Mouse (Mus musculus) intestine, embryonic 16.5 days (tissue): ENCODE data around the gene 5730455P16Rik. TPM values are rescaled to one million over a fixed set of nuclear protein-coding genes. Genes with fewer than 3 reads are reported as not detected.

ENCODE experiments used
- ATAC-seq: fragments of 200-750 bp; cut with Nextera tagmentation; 2 replicates; pipeline ENCODE4 v1.8.0; 2017; ENCODE audit warnings: moderate TSS enrichment, moderate library complexity
- H3K27ac ChIP-seq: fragments of 300-500 bp; sonication (generic); 2 replicates; pipeline ENCODE4 v1.5.1; 2014; ENCODE audit warnings: mild to moderate bottlenecking, low read length
- H3K27me3 ChIP-seq: fragments of 300-500 bp; sonication (generic); replicated peaks from 2 replicates; pipeline ENCODE4 v1.6.1; 2014; ENCODE audit warnings: low read length, control low read depth, mixed read lengths; ENCODE audit not compliant: control insufficient read depth, insufficient read depth
- H3K36me3 ChIP-seq: fragments of 300-500 bp; sonication (generic); 2 replicates; pipeline ENCODE4 v1.6.1; 2014; ENCODE audit warnings: low read length, control low read depth; ENCODE audit not compliant: control insufficient read depth, insufficient read depth
- H3K4me1 ChIP-seq: fragments of 300-500 bp; sonication (generic); 2 replicates; pipeline ENCODE4 v1.6.1; 2014; ENCODE audit warnings: low read length, control low read depth, mixed read lengths; ENCODE audit not compliant: control insufficient read depth, insufficient read depth
- H3K4me2 ChIP-seq: fragments of 300-500 bp; sonication (generic); 2 replicates; pipeline ENCODE4 v1.6.1; 2014; ENCODE audit warnings: low read depth, low read length, control low read depth
- H3K4me3 ChIP-seq: fragments of 300-500 bp; sonication (generic); 2 replicates; pipeline ENCODE4 v1.5.1; 2014; ENCODE audit warnings: mild to moderate bottlenecking, low read length
- H3K9ac ChIP-seq: fragments of 300-500 bp; sonication (generic); 2 replicates; pipeline ENCODE4 v1.6.1; 2014; ENCODE audit warnings: low read depth, low read length
- H3K9me3 ChIP-seq: fragments of 300-500 bp; sonication (generic); 2 replicates; pipeline ENCODE4 v1.6.1; 2016; ENCODE audit warnings: low read length, control low read depth; ENCODE audit not compliant: control insufficient read depth
- WGBS: fragments of 180-500 bp; shearing (Covaris S2); extraction: QIAGEN DNeasy Blood & Tissue Kit; methylation state at CpG from one replicate; pipeline ENCODE4 v1.1.7; 2014; 5-methylcytosine and 5-hydroxymethylcytosine counted together
- polyA plus RNA-seq: library from polyadenylated mRNA; unstranded; fragments of >200 nt; fragmentation: Nextera tagmentation; extraction: Ambion mirVana; gene quantifications from 2 replicates; pipeline ENCODE4 v1.2.1, GENCODE M21; 2015

The 5730455P16Rik gene
- polyA plus RNA-seq, 1 experiment from 2014 or later: 14.9 TPM

- 3% methylated on average over 6 of the region's 6 CpGs for WGBS
- Histone ChIP-seq H3K9ac (no peak overlapping the region), H3K4me3 (no peak overlapping the region), H3K36me3 (no peaks in the 10 kb centered on the region), H3K9me3 (no peaks in the 10 kb centered on the region), H3K27ac (no peak overlapping the region), H3K4me1 (no peaks in the 10 kb centered on the region), H3K27me3 (no peaks in the 10 kb centered on the region), H3K4me2 (no peak overlapping the region)
- ATAC-seq: no peak
These were observed 65.3 kb downstream of the 5730455P16Rik start for GRCm38 (mm10) chr11:80312565-80312964.

GRCm38 (mm10) chr11:80312049-80312448 is 65.8 kb downstream of the 5730455P16Rik start:
- Histone ChIP-seq H3K27me3 (no peaks in the 10 kb centered on the region), H3K4me2 (no peak overlapping the region), H3K36me3 (no peaks in the 10 kb centered on the region), H3K4me1 (no peaks in the 10 kb centered on the region), H3K9ac (no peak overlapping the region), H3K4me3 (no peak overlapping the region), H3K27ac (no peak overlapping the region), H3K9me3 (no peaks in the 10 kb centered on the region)
- 38% methylated on average over 2 of the region's 2 CpGs for WGBS
- no peak for ATAC-seq

- no peaks in the 10 kb centered on the region for H3K9me3 ChIP-seq
- H3K4me2 ChIP-seq: no peak overlapping the region
- no peak overlapping the region for H3K27ac ChIP-seq
- no peaks in the 10 kb centered on the region for H3K36me3 ChIP-seq
- WGBS: 48% methylated on average over 4 of the region's 4 CpGs
- H3K9ac ChIP-seq: no peak overlapping the region
- ATAC-seq: no peak
- H3K4me1 ChIP-seq: no peaks in the 10 kb centered on the region
- no peaks in the 10 kb centered on the region for H3K27me3 ChIP-seq
- H3K4me3 ChIP-seq: no peak overlapping the region
These were observed 66.6 kb downstream of the 5730455P16Rik start for GRCm38 (mm10) chr11:80311271-80311670.

Other genes with a start within 250 kb of the 5730455P16Rik start
- gene Tefm, start 235.9 kb downstream of the 5730455P16Rik start, polyA plus RNA-seq: 28.8 and 33.1 TPM in 2 replicates
- gene Adap2, start 223.9 kb downstream of the 5730455P16Rik start, polyA plus RNA-seq: 4.9 and 5.1 TPM in 2 replicates
- 11.7 and 11.8 TPM in 2 replicates for gene Rnf135, start 194.2 kb downstream of the 5730455P16Rik start, polyA plus RNA-seq
- gene Rhot1, start 169.0 kb downstream of the 5730455P16Rik start, polyA plus RNA-seq: 36.8 and 38.0 TPM in 2 replicates
- gene Rhbdl3, start 77.1 kb downstream of the 5730455P16Rik start, polyA plus RNA-seq: 2.0 and 2.1 TPM in 2 replicates
- gene Zfp207, start 5.2 kb upstream of the 5730455P16Rik start, polyA plus RNA-seq: 170 and 172 TPM in 2 replicates
- gene Psmd11, start 50.6 kb upstream of the 5730455P16Rik start, polyA plus RNA-seq: 259 and 281 TPM in 2 replicates
- gene Cdk5r1, start 99.0 kb upstream of the 5730455P16Rik start, polyA plus RNA-seq: 0.87 and 0.88 TPM in 2 replicates